Mouse (Mus musculus) megakaryocyte, embryonic 14.5 days (primary cell): ENCODE measurements around the gene C2cd6.

ENCODE experiments used
- FLI1 ChIP-seq: IDR thresholded peaks from 2 replicates; pipeline ENCODE4 v1.6.1; 2012; ENCODE audit warnings: low read length, inconsistent platforms, mixed read lengths
- GATA1 ChIP-seq: IDR thresholded peaks from 3 replicates; pipeline ENCODE4 v1.6.1; 2012; ENCODE audit warnings: mixed read lengths, low read length, inconsistent platforms, borderline replicate concordance

DNA sequence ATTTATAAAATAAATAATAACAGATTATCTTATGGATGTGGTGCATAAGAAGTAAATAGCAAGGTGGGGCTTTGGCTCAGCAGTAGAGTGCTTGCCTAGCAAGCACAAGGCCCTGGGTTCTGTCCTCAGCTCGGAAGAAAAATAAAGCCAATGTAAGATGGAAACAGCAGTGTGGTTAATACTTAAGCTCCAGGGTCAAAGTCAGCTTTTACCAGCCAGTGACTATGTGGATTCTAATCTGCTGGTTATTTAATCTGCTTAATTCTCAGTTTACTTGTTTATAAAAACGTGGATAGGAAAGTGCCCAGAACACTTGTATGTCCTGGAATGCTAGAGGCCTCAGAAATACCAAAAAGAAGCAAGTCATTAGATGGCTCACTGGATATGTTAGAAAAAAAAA is 37.7 kb downstream of the C2cd6 start:
- TF ChIP-seq GATA1 (no peak), FLI1 (no peak)
